Mouse (Mus musculus): ENCODE measurements around the gene Ctr9.
A peak's percentile ranks its signal among the peaks of the same experiment; 100 is the strongest.

The Ctr9 gene

GRCm38 (mm10) chr7:111028281-111029045 is at the start of gene Ctr9:
Gene Ctr9, plus strand, starts transcription at chr7:111028951.
- peak; percentile 81 for DNase-seq (ENCODE audit: low spot score)

GRCm38 (mm10) chr7:110981036-110981435 is 47.7 kb upstream of the Ctr9 start:
- DNase-seq (ENCODE audit: low spot score), result no peak

- peak; percentile 41 for DNase-seq (ENCODE audit: low spot score)
Measured at GRCm38 (mm10) chr7:110982053-110982705, 46.6 kb upstream of the Ctr9 start, which contains the start of gene Mrvi1. Gene Mrvi1, minus strand, starts transcription at chr7:110982461.

- no peak for DNase-seq (ENCODE audit: low spot score)
Measured at GRCm38 (mm10) chr7:110982764-110983163, 46.0 kb upstream of the Ctr9 start.

GRCm38 (mm10) chr7:110983621-110984020 is 45.1 kb upstream of the Ctr9 start:
- no peak for DNase-seq (ENCODE audit: low spot score)

GRCm38 (mm10) chr7:110985581-110986265 is 43.0 kb upstream of the Ctr9 start:
- no peak for DNase-seq (ENCODE audit: low spot score)

- DNase-seq (ENCODE audit: low spot score), result no peak
Measured at GRCm38 (mm10) chr7:110988081-110988480, 40.7 kb upstream of the Ctr9 start.

GRCm38 (mm10) chr7:110989286-110989879 is 39.4 kb upstream of the Ctr9 start:
- no peak for DNase-seq (ENCODE audit: low spot score)

- no peak for DNase-seq (ENCODE audit: low spot score)
Measured at GRCm38 (mm10) chr7:110990356-110991220, 38.2 kb upstream of the Ctr9 start.

GRCm38 (mm10) chr7:110991221-110991494 is 37.6 kb upstream of the Ctr9 start:
- DNase-seq (ENCODE audit: low spot score), result no peak

GRCm38 (mm10) chr7:110998887-110999827 is 29.6 kb upstream of the Ctr9 start:
- DNase-seq (ENCODE audit: low spot score), result no peak

- DNase-seq (ENCODE audit: low spot score), result no peak
Measured at GRCm38 (mm10) chr7:111004136-111004840, 24.5 kb upstream of the Ctr9 start.

- DNase-seq (ENCODE audit: low spot score), result no peak
Measured at GRCm38 (mm10) chr7:111014039-111014605, 14.6 kb upstream of the Ctr9 start.

- DNase-seq (ENCODE audit: low spot score), result peak; percentile 77
Measured at GRCm38 (mm10) chr7:111014893-111015292, 13.9 kb upstream of the Ctr9 start.

- no peak for DNase-seq (ENCODE audit: low spot score)
Measured at GRCm38 (mm10) chr7:111015731-111016130, 13.0 kb upstream of the Ctr9 start.

GRCm38 (mm10) chr7:111016921-111017320 is 11.8 kb upstream of the Ctr9 start:
- DNase-seq (ENCODE audit: low spot score), result no peak

- DNase-seq (ENCODE audit: low spot score), result no peak
Measured at GRCm38 (mm10) chr7:111020814-111021213, 7.9 kb upstream of the Ctr9 start.

GRCm38 (mm10) chr7:111024068-111024594 is 4.6 kb upstream of the Ctr9 start:
- DNase-seq (ENCODE audit: low spot score), result no peak

- DNase-seq (ENCODE audit: low spot score), result no peak
Measured at GRCm38 (mm10) chr7:111024912-111025311, 3.8 kb upstream of the Ctr9 start.
